ENCODE assay signal across 30 mouse cellular contexts in the genomic region with DNA sequence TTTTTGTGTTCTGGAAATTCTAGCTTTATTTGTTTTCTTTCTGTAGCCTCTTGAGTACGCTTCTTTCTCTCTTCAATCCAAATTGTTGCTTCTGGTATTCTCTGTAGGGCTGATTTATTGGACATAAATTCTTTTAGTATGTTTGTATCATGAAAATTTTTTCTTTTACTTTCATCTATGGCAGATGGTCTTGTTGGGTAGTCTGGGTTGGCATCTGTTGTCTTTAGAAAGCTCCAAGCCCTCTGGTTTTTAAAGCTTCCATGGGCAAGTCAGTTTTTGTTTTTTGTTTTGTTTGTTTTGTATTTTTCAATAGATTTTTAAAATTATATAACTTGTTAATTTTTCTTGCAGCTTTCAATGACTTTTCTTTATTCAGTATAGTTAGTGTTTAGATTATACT.
"Had no signal": no experiment of that assay in that cellular context is flagged by ENCODE, and none has a peak within 500 bp of the region (broad histone marks: within the 10 kb centered on the region; RNA-seq: fewer than 3 reads in every experiment).

No protein-coding gene starts in this region.

- DNase-seq: heart, postnatal 10 days; heart, postnatal 14 days; heart, postnatal 36 days; heart, postnatal 4 days; kidney, adult 11 months; kidney, adult 18-20 months; kidney, adult 2 months; kidney, adult 8-10 months; kidney, adult 9 months; kidney, postnatal 10 days; kidney, postnatal 14 days; kidney, postnatal 25 days; kidney, postnatal 36 days; kidney, postnatal 4 days; layer of hippocampus, adult 9-11 months; layer of hippocampus, postnatal 36 days had no signal

- H3K27ac ChIP-seq: heart, embryonic 10.5 days; heart, embryonic 13.5 days; heart, embryonic 15.5 days; hindbrain, embryonic 10.5 days; hindbrain, embryonic 12.5 days; hindbrain, embryonic 13.5 days; hindbrain, embryonic 14.5 days; hindbrain, embryonic 15.5 days; hindbrain, postnatal 0 days; intestine, embryonic 15.5 days; kidney, embryonic 15.5 days; kidney, postnatal 0 days; left cerebral cortex, adult 2 months had no signal

- H3K4me3 ChIP-seq: heart, embryonic 10.5 days; heart, embryonic 12.5 days; heart, embryonic 13.5 days; heart, embryonic 15.5 days; hindbrain, embryonic 10.5 days; hindbrain, embryonic 12.5 days; hindbrain, embryonic 13.5 days; hindbrain, embryonic 15.5 days; intestine, embryonic 15.5 days; kidney, embryonic 15.5 days; left cerebral cortex, adult 2 months had no signal
